Mouse (Mus musculus) E14TG2a.4 (cell line): ENCODE measurements around the gene Clybl.

Experiments
- CTCF ChIP-seq: conservative IDR thresholded peaks from 2 replicates; pipeline ENCODE4 v1.5.1; 2014; ENCODE audit warnings: low read length
- NANOG ChIP-seq: IDR thresholded peaks from 2 replicates; pipeline ENCODE4 v1.6.1; 2014; ENCODE audit warnings: borderline replicate concordance, low read length, mixed read lengths
- POU5F1 ChIP-seq: IDR thresholded peaks from 2 replicates; pipeline ENCODE4 v1.6.1; 2014; ENCODE audit warnings: low read length, borderline replicate concordance

DNA sequence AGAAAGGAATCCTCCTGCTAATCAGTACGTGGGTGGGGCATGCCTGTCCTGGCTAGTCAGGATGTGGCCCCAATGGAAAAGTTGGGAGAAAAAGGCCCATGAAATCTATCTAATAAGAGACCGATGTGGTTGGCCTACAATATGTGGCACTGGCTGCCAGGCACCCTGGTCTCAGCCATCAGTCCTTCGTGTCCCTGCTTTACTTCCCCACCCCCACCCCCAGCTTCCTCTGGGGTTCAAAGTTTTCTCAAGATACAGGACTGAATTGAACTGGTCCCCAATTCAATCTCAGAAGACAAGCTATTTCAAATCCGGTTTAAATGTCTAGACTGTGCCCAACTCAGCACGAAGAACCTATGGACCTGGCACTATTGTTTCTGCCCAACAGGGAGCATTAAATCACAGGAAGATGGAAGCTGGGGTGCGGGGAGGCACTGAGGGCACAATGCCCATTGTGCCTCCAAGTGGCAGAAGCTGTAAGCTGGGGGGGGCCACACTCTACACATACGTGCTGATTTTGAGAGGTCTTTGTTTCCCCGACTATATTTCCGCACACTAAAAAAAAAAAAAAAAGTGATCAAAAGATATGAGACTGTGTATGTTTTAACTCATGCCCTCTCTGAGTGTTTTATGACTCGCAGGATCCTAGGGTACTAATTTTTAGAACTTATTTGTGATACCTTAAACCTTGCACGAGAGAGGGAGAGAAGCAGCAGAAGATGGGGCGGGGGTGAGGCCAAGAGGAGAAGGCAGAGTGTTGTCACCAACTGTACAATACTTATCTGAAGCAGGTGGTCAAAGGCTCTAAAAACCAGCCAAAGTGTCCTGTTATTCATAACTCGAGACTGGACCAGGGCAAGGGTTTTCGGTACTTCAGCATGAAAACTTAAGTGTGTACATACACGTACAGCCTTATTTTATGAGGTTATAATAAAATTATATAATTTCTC lies 199.7 kb downstream of the Clybl start:
- TF ChIP-seq CTCF (no peak), NANOG (no peak), POU5F1 (no peak)
